Mouse (Mus musculus) limb, embryonic 14.5 days (tissue): ENCODE results near the gene Ankrd13a. TPM values are rescaled to one million over a fixed set of nuclear protein-coding genes. Genes with fewer than 3 reads are reported as not detected.

Source experiments
- ATAC-seq: fragments of 200-750 bp; cut with Nextera tagmentation; 2 replicates; pipeline ENCODE4 v1.8.0; 2017; ENCODE audit warnings: low read depth, moderate number of reproducible peaks, moderate TSS enrichment; ENCODE audit not compliant: low FRiP score
- DNase-seq: peaks from one replicate; pipeline ENCODE4 v3.0.0-alpha.2; 2015; ENCODE audit warnings: low spot score
- H3K27ac ChIP-seq: fragments of 300-500 bp; sonication (generic); replicated peaks from 2 replicates; pipeline ENCODE4 v1.5.1; 2014; ENCODE audit warnings: low read depth, mild to moderate bottlenecking, low read length, moderate library complexity, mixed read lengths
- H3K27me3 ChIP-seq: fragments of 300-500 bp; sonication (generic); 2 replicates; pipeline ENCODE4 v1.6.1; 2014; ENCODE audit warnings: low read length, mixed read lengths; ENCODE audit not compliant: control insufficient read depth, insufficient read depth
- H3K36me3 ChIP-seq: fragments of 300-500 bp; sonication (generic); 2 replicates; pipeline ENCODE4 v1.6.1; 2014; ENCODE audit warnings: mild to moderate bottlenecking, low read length, moderate library complexity, mixed read lengths; ENCODE audit not compliant: control insufficient read depth, insufficient read depth
- H3K4me1 ChIP-seq: fragments of 300-500 bp; sonication (generic); 2 replicates; pipeline ENCODE4 v1.6.1; 2014; ENCODE audit warnings: antibody characterized with exemption, low read length, mixed read lengths; ENCODE audit not compliant: control insufficient read depth, insufficient read depth
- H3K4me2 ChIP-seq: fragments of 300-500 bp; sonication (generic); replicated peaks from 2 replicates; pipeline ENCODE4 v1.6.1; 2014; ENCODE audit warnings: low read depth, mild to moderate bottlenecking, low read length, moderate library complexity; ENCODE audit not compliant: severe bottlenecking
- H3K4me3 ChIP-seq: fragments of 300-500 bp; sonication (generic); replicated peaks from 2 replicates; pipeline ENCODE4 v1.5.1; 2014; ENCODE audit warnings: low read length
- H3K9ac ChIP-seq: fragments of 300-500 bp; sonication (generic); 2 replicates; pipeline ENCODE4 v1.6.1; 2014; ENCODE audit warnings: mild to moderate bottlenecking, low read depth, low read length, moderate library complexity; ENCODE audit not compliant: severe bottlenecking
- H3K9me3 ChIP-seq: fragments of 300-500 bp; sonication (generic); 2 replicates; pipeline ENCODE4 v1.6.1; 2016; ENCODE audit warnings: low read length; ENCODE audit not compliant: control insufficient read depth
- POLR2A ChIP-seq: fragments of 200-500 bp; IDR thresholded peaks from 2 replicates; pipeline ENCODE4 v1.8.0; 2012; ENCODE audit warnings: inconsistent platforms, mild to moderate bottlenecking, moderate library complexity, borderline replicate concordance; ENCODE audit not compliant: insufficient read depth, insufficient read length; ENCODE audit errors: extremely low read depth
- WGBS: fragments of 180-500 bp; shearing (Covaris S2); extraction: QIAGEN DNeasy Blood & Tissue Kit; methylation state at CpG from one replicate; pipeline ENCODE4 v1.1.7; 2014; 5-methylcytosine and 5-hydroxymethylcytosine counted together
- polyA plus RNA-seq, 2 experiments: library from polyadenylated mRNA; depleted of rRNA in 1 of 2; stranded (reverse) in 1 of 2; unstranded in 1 of 2; fragments of >200 nt; fragmentation: Nextera tagmentation in 1 of 2; extraction: Ambion mirVana in 1 of 2; gene quantifications; 2 replicates each; pipeline versions ENCODE4 v1.2.1 to v1.2.3; 2012 to 2014

The Ankrd13a gene
- polyA plus RNA-seq, 2 experiments = 51.6 to 67.6 TPM

GRCm38 (mm10) chr5:114733606-114734005 is 40.9 kb upstream of the Ankrd13a start:
- no peak overlapping the region for H3K27ac ChIP-seq
- no peaks in the 10 kb centered on the region for H3K27me3 ChIP-seq
- WGBS = 91% methylated on average over 15 of the region's 15 CpGs
- no peak for DNase-seq
- no peak for TF ChIP-seq POLR2A
- H3K9ac ChIP-seq = no peak overlapping the region
- H3K36me3 ChIP-seq = peaks cover 97% of the 10 kb centered on the region
- no peak for ATAC-seq
- H3K4me1 ChIP-seq = no peaks in the 10 kb centered on the region
- H3K4me2 ChIP-seq = no peak overlapping the region
- no peaks in the 10 kb centered on the region for H3K9me3 ChIP-seq
- no peak overlapping the region for H3K4me3 ChIP-seq

DNA sequence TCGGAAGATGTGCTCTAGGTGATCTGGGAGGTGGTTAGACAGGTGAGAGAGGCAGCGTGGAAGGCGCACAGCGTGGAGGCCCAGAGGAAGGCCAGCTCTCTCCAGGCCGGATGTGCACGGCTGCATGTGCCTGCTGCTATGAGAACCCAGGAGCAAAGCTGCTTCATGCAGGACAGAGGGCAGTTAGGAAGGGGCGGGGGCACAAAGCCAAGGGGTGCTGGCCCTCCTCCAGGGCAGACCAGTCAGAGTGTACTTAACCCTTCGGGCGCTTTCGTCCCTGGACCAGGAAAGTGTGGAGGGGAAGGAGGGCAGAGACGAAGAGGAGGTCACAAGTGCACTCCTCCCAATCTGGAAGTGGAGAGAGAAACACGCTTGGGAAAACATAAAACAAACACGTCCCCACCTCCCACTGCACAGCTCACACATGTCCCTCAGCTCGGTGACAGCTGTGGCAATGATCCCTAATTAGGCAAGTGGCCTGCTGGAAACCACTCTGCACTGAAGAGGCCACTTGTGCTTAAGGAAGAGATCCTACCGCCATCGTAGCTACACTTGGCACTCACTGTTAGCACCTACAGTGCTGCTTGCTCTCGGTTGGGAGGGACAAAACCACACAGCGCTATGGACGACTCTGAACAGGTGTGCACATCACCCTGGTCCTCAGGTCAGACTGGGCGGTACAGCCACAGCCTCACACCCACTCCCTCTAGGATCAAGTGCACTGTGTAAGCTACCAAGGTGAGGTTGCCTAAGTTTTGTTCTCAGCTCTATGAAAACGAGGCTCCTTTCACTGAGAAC is 37.2 kb upstream of the Ankrd13a start:
- Histone ChIP-seq H3K9ac (no peak overlapping the region), H3K4me3 (no peak overlapping the region), H3K4me1 (no peaks in the 10 kb centered on the region), H3K27me3 (no peaks in the 10 kb centered on the region), H3K36me3 (peaks cover 95% of the 10 kb centered on the region), H3K9me3 (no peaks in the 10 kb centered on the region), H3K27ac (no peak overlapping the region), H3K4me2 (no peak overlapping the region)
- 86% methylated on average over 21 of the region's 21 CpGs for WGBS
- TF ChIP-seq POLR2A = no peak
- ATAC-seq = no peak
- DNase-seq = no peak

GRCm38 (mm10) chr5:114738707-114739241 is 35.7 kb upstream of the Ankrd13a start:
- peak; percentile 20 for DNase-seq
- no peaks in the 10 kb centered on the region for H3K27me3 ChIP-seq
- no peak overlapping the region for H3K9ac ChIP-seq
- TF ChIP-seq POLR2A = no peak
- H3K4me1 ChIP-seq = no peaks in the 10 kb centered on the region
- no peak overlapping the region for H3K4me3 ChIP-seq
- peaks cover 95% of the 10 kb centered on the region for H3K36me3 ChIP-seq
- no peaks in the 10 kb centered on the region for H3K9me3 ChIP-seq
- 87% methylated on average over 12 of the region's 12 CpGs for WGBS
- no peak for ATAC-seq
- H3K27ac ChIP-seq = no peak overlapping the region
- H3K4me2 ChIP-seq = no peak overlapping the region

DNA sequence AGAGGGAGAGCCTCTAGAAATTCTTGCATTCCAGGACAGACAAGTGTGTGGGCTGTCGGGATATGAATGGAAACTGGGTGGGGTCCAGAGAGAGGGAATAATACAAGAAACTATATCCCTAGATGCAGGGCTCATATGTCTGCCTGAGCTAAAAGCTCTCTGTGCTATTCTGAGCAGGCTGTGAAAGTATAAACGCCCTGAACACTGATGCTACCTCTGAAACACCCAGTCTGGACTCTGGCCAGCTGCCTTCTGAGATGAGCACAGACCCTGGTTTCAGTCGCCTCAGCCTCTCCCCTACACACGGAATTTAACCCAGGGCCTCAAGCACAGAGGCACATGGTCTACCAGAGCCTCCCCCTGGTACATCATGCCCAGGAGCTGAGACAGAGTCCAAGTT is 33.9 kb upstream of the Ankrd13a start:
- 75% methylated on average over 4 of the region's 4 CpGs for WGBS
- no peak for TF ChIP-seq POLR2A
- DNase-seq = peak; percentile 50
- Histone ChIP-seq H3K27ac (no peak overlapping the region), H3K27me3 (no peaks in the 10 kb centered on the region), H3K9me3 (no peaks in the 10 kb centered on the region), H3K36me3 (peaks cover 93% of the 10 kb centered on the region), H3K4me1 (no peaks in the 10 kb centered on the region), H3K4me3 (no peak overlapping the region), H3K4me2 (no peak overlapping the region), H3K9ac (no peak overlapping the region)
- peak; percentile 56 for ATAC-seq

- H3K4me2 ChIP-seq = no peak overlapping the region
- TF ChIP-seq POLR2A = no peak
- no peak for DNase-seq
- H3K36me3 ChIP-seq = peaks cover 86% of the 10 kb centered on the region
- H3K9ac ChIP-seq = no peak overlapping the region
- WGBS = 89% methylated on average over 10 of the region's 10 CpGs
- no peak overlapping the region for H3K4me3 ChIP-seq
- H3K27ac ChIP-seq = no peak overlapping the region
- H3K4me1 ChIP-seq = no peaks in the 10 kb centered on the region
- no peaks in the 10 kb centered on the region for H3K27me3 ChIP-seq
- ATAC-seq = peak; percentile 35; the same call in 1 of the 2 replicates
- no peaks in the 10 kb centered on the region for H3K9me3 ChIP-seq
Measured at GRCm38 (mm10) chr5:114742572-114742971, 31.9 kb upstream of the Ankrd13a start.
